Mouse (Mus musculus) liver, embryonic 12.5 days (tissue): Measurements from ENCODE around the gene Ccdc183. TPM values are rescaled to one million over a fixed set of nuclear protein-coding genes. Genes with fewer than 3 reads are reported as not detected.

Experiments used
- polyA plus RNA-seq: library from polyadenylated mRNA; unstranded; fragments of >200 nt; fragmentation: Nextera tagmentation; extraction: Ambion mirVana; gene quantifications from 2 replicates; pipeline ENCODE4 v1.2.1, GENCODE M21; 2016

The Ccdc183 gene
- polyA plus RNA-seq, 1 experiment from 2014 or later: 0.14 TPM

Other genes with a start within 250 kb of the Ccdc183 start
- 34.6 and 38.0 TPM in 2 replicates for gene Sapcd2, start 245.4 kb downstream of the Ccdc183 start, polyA plus RNA-seq
- gene Entpd2, start 221.8 kb downstream of the Ccdc183 start, polyA plus RNA-seq: 0.13 and 0.19 TPM in 2 replicates
- gene Npdc1, start 218.3 kb downstream of the Ccdc183 start, polyA plus RNA-seq: 5.3 and 5.6 TPM in 2 replicates
- gene Fut7, start 194.4 kb downstream of the Ccdc183 start, polyA plus RNA-seq: 0.31 and 0.54 TPM in 2 replicates
- 2.8 and 3.1 TPM in 2 replicates for gene Abca2, start 189.0 kb downstream of the Ccdc183 start, polyA plus RNA-seq
- 0.45 and 0.68 TPM in 2 replicates for gene Clic3, start 160.8 kb downstream of the Ccdc183 start, polyA plus RNA-seq
- 9.1 and 11.4 TPM in 2 replicates for gene Paxx, start 156.6 kb downstream of the Ccdc183 start, polyA plus RNA-seq
- gene Ptgds, start 147.6 kb downstream of the Ccdc183 start, polyA plus RNA-seq: 0.20 and 0.22 TPM in 2 replicates
- not detected in 2 replicates for gene Lcn12, start 123.8 kb downstream of the Ccdc183 start, polyA plus RNA-seq
- 39.9 and 42.7 TPM in 2 replicates for gene Fbxw5, start 116.9 kb downstream of the Ccdc183 start, polyA plus RNA-seq
- gene C8g, start 116.0 kb downstream of the Ccdc183 start, polyA plus RNA-seq: 17.4 and 18.8 TPM in 2 replicates
- gene Traf2, start 70.7 kb downstream of the Ccdc183 start, polyA plus RNA-seq: 22.4 and 24.4 TPM in 2 replicates
- 293 and 311 TPM in 2 replicates for gene Edf1, start 59.8 kb downstream of the Ccdc183 start, polyA plus RNA-seq
- 0.38 and 0.45 TPM in 2 replicates for gene Mamdc4, start 42.8 kb downstream of the Ccdc183 start, polyA plus RNA-seq
- gene Phpt1, start 42.5 kb downstream of the Ccdc183 start, polyA plus RNA-seq: 67.8 and 69.2 TPM in 2 replicates
- gene Ajm1, start 35.9 kb downstream of the Ccdc183 start, polyA plus RNA-seq: not detected in 2 replicates
- 41.8 and 42.9 TPM in 2 replicates for gene Rabl6, start 9.2 kb downstream of the Ccdc183 start, polyA plus RNA-seq
- 7.1 and 8.0 TPM in 2 replicates for gene Tmem141, start 4.3 kb upstream of the Ccdc183 start, polyA plus RNA-seq
- 30.8 and 35.6 TPM in 2 replicates for gene Fcna, start 10.4 kb upstream of the Ccdc183 start, polyA plus RNA-seq
- gene Lcn8, start 35.4 kb upstream of the Ccdc183 start, polyA plus RNA-seq: not detected in 2 replicates
- not detected in 2 replicates for gene Lcn5, start 40.3 kb upstream of the Ccdc183 start, polyA plus RNA-seq
- not detected in 2 replicates for gene Lcn6, start 59.1 kb upstream of the Ccdc183 start, polyA plus RNA-seq
- gene Lcn10, start 65.0 kb upstream of the Ccdc183 start, polyA plus RNA-seq: not detected in 2 replicates
- gene Obp2a, start 82.4 kb upstream of the Ccdc183 start, polyA plus RNA-seq: not detected in 2 replicates
- 21.7 and 21.8 TPM in 2 replicates for gene Bmyc, start 89.1 kb upstream of the Ccdc183 start, polyA plus RNA-seq
- gene Obp2b, start 119.3 kb upstream of the Ccdc183 start, polyA plus RNA-seq: not detected in 2 replicates
- gene Lcn3, start 147.9 kb upstream of the Ccdc183 start, polyA plus RNA-seq: not detected in 2 replicates
- not detected in 2 replicates for gene Lcn11, start 159.3 kb upstream of the Ccdc183 start, polyA plus RNA-seq
- gene Gm13539, start 164.6 kb upstream of the Ccdc183 start, polyA plus RNA-seq: not detected in 2 replicates
- not detected in 2 replicates for gene Glt6d1, start 198.2 kb upstream of the Ccdc183 start, polyA plus RNA-seq
- not detected in 2 replicates for gene Lcn9, start 205.5 kb upstream of the Ccdc183 start, polyA plus RNA-seq
- gene Sohlh1, start 229.6 kb upstream of the Ccdc183 start, polyA plus RNA-seq: not detected in 2 replicates
- 0.02 TPM in 1 of 2 replicates, not detected in the other for gene Kcnt1, start 246.1 kb upstream of the Ccdc183 start, polyA plus RNA-seq